Mouse (Mus musculus): Measurements from ENCODE around the gene Ankdd1b.

Ankdd1b gene

GRCm38 (mm10) chr13:96452621-96453020 lies 18.4 kb downstream of the Ankdd1b start:
- no peak for DNase-seq

DNA sequence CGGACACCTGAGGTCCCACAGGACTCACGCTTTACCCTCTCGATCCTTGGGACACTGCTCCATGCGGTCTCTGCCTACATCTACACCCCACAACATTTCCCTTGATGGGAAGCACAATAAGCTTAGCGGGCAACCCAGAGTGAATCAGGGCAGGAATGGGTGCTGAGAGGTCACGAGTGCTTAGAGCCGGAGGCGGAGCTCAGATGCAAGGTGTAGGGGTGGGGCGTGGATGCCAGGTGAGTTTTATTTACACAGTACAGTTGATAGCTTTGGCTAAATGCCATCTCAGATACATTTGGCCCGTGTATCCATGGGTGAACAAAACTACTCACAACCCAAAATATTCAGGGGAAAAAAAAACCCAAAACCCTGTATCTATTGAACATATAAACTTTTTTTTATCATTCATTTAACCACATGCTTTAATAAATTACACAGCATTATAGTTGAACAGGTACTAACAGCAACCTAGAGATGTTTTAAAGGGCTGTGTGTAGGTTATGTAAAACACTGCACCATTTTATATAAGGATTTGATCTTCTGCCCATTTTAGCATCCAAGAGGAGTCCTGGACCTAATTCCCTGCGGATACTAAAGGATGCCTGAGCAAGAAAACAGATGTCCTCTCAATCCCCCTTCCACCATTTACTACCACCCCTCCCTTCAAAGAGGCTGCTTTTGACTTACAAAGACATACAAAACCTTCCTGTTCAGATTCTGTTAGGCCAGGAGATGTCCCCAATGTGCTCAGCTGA lies 19.4 kb downstream of the Ankdd1b start:
- DNase-seq = no peak

GRCm38 (mm10) chr13:96450869-96451268 lies 20.1 kb downstream of the Ankdd1b start:
- no peak for DNase-seq

DNA sequence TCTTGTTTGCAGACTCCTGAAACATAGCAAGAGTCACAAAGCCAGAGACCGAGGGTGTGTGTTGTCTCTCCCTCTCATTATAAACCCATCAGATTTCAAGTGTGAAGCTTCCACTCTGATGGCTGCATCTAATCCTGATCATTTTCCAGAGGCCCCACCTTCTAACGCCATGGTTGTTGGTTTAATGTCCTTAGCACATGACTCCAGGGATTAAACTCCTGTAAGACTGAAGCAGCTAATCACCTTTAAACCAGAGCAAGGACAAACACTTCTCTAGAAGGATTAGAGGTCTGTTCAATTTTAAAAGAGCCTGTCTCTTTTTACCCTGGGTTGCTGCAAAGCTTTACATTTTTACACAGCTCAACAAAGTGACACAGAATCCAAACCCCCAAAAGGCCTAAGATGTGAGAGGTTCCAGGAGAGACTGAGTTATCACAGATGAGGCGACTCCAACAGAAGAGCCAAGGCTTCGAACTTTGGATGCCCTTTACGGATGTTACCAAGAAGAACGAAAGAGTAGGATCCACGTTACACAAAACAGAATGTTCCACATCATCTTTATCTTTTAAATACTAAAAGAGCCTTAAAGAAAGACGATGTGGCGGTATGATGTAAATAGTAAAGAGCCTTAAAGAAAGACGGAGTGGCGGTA lies 20.7 kb downstream of the Ankdd1b start:
- DNase-seq = no peak

GRCm38 (mm10) chr13:96440436-96440835 lies 30.6 kb downstream of the Ankdd1b start:
- no peak for DNase-seq

DNA sequence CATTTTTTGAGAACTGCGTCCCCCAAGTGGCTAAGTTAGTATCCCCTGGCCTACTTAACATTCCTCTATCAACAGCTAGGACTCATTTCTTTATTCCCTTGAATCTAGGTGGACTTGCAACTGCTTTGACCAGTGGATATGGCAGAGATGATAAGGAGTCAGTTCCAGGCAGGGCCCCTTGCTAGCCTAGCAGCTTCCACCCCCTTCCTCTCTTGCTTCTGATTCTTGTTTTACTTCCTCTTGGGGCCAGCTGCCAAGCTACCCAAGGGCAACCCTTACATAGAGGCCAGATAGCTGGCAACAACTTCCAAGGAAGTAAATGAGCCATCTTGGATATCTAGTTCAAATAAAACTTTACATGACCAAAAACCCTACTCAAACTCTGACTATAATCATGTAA lies 34.1 kb downstream of the Ankdd1b start:
- no peak for DNase-seq

- DNase-seq = no peak
Observed at GRCm38 (mm10) chr13:96435793-96436192, 35.2 kb downstream of the Ankdd1b start.

DNA sequence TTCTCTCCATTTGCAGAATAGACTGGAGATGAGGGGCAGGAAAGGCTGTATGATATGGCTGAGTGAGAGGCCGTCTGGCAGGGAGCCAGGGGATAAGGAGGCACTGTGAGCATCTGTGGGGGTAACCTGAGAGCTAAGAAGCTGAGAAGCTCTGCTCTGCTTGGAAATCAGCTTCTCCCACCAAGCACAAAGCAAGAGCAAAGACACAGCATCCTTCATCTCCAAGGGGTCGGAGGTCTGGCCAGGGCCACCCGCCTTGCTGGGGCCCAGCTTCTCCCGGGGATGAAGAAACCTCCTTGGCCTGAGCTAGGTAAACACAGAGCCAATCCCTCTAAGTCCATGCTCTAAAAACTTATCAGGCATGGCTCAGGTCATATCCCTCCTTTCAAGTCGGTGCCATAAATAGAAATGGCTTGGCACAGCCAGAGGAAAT lies 36.1 kb downstream of the Ankdd1b start:
- no peak for DNase-seq

DNA sequence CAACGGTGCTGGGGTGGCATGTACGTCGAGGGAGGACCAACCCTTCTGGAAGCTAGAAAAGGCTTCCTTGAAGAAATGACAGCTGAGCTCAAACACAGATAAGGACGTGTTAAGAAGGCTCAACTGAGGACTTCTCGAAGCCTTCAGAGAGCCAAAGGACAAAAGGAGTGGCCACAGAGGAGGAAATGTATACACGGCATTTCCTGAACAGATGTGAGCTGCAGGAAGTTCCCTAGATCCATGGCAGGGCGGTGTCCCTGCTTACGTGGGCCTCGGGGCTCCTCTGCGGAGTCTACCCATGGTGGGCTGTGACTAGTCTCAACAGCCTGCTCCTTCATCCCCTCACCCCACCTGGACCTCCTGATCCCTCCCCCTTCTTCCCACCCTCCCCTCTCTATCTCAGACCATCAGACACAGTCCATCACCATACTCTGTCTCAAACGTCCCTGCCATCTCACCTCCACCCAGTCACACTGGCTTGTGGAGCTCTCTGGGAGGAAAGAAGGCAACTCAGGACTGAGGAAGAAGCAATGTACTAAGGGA lies 37.3 kb downstream of the Ankdd1b start:
- no peak for DNase-seq

DNA sequence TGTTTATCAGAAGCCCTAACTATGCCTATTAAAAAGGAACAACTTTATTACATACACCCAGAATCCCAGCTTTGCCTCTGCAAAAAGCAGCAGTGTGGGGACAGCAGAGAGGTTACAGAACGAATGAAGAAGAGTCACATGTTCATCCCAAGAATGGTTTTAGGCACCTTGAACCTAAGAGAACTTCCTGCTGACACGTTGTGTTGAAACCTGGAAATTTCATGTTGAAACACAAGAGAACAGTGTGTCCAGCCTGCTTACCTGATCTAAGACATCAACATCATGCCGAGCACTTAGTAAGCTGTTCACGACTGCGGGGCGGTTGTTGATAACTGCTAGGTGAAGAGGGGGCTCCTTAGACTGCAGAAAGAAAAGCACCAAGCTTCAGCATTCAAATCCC lies 38.0 kb downstream of the Ankdd1b start:
- DNase-seq = no peak

GRCm38 (mm10) chr13:96432376-96432811 lies 38.6 kb downstream of the Ankdd1b start:
- DNase-seq = no peak

DNA sequence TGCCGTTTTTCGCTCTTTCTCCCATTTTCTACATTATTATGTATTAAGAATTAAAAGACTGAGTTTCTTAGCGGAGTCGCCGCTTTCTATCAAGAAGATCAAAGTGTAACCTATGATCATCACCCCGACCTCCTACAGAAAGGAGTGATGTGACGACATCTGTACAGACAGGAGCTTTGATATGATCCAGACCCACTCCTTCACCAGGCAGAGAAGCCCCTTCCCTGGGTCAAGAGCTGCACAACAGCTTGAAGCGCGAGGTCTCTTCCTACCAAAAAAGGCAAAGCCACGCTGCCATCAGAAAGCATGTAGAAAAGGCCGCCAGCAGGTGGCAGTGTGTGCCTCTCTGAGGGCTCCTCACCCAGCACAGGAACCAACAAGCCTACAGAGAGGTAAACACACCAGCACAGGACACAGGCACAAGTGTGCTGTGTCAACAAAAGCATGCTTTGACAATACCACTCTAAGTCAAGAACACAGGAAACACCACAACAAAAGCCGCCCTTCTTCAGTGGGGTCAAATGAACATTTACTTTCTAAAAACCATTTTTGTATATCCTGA lies 39.3 kb downstream of the Ankdd1b start:
- DNase-seq = peak; percentile 63

GRCm38 (mm10) chr13:96428531-96428930 lies 42.5 kb downstream of the Ankdd1b start:
- DNase-seq = no peak

GRCm38 (mm10) chr13:96426044-96426443 lies 45.0 kb downstream of the Ankdd1b start:
- DNase-seq = no peak

GRCm38 (mm10) chr13:96424496-96425274 lies 46.3 kb downstream of the Ankdd1b start:
- DNase-seq = no peak

GRCm38 (mm10) chr13:96421230-96421629 lies 49.8 kb downstream of the Ankdd1b start:
- no peak for DNase-seq

DNA sequence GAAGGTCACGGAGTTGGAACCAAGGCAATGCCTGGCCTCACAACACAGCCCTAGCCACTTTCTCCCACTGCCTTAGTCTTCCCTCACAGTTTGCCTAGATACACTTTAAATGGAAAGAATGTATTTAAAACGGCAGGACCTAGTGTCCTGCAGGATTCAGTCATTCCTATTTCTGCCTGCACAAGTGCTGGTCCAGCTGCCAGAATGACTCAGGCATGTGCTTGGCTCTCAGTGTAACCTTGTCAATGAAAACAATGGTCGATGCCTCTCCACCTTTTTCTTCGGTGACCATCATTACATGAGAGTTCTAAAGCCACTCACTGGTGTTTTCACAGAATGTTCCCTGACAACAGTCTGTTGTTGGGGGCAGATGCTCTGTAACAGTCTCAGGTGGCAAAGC lies 52.5 kb downstream of the Ankdd1b start:
- no peak for DNase-seq

- no peak for DNase-seq
Observed at GRCm38 (mm10) chr13:96417261-96417813, 53.7 kb downstream of the Ankdd1b start.

DNA sequence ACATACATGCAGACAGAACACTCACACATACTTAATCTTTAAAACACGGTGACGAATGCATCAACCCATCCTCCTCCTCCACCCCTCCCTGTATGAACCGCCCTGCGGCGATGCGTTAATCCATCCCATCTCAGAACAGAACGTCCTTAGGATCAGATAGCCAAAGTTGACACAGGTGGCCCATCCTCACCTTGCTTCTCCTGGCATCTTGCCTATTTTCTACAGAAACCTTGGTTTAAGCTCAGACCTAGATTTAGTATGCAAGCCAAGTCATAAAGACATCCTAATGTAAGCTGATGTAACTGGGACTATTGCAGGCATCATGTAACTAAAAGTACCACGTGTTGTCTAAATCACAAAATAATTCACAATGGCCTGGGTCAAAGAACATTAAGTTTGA lies 54.6 kb downstream of the Ankdd1b start:
- no peak for DNase-seq

DNA sequence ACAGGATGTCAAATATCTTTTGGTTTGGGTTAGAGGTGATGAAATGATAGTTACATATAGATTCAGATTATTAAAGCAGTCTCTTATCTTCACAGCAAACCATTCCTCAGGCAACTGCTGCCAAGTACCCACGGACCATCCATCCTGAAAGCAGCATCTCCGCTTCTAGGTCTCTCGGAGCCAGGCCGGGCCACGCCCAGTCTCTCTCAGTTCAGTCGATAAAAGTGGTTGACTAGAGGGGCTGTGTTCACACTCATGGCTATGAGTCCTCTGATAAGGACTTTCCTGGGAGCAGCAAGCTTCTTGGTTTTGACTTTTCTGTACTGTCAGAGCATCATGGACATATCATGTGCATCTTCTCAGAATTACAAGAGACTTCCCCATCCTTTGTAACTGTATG lies 56.6 kb downstream of the Ankdd1b start:
- no peak for DNase-seq

GRCm38 (mm10) chr13:96408786-96409185 lies 62.2 kb downstream of the Ankdd1b start:
- no peak for DNase-seq

DNA sequence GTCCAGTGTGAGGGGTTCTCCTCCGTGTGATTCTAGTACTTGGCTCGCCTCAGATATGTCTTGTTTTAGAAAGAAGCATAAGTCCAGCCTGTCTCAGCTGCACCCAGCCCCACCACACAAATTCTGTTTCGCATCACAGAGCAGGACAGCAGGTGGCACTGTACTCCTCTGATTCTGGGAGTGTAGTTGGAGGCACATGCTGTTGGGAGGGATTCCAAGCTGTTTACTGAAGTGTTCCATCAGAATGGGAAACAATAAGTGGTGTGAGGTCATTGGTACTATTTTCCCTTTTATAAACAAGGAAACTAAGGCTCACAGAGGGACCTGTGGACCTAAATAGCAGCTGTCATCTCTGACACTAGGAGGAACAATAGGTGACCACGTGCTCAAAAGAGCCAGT lies 64.0 kb downstream of the Ankdd1b start:
- no peak for DNase-seq

- DNase-seq = no peak
Observed at GRCm38 (mm10) chr13:96405518-96405917, 65.5 kb downstream of the Ankdd1b start.
